Mouse (Mus musculus): ENCODE data around the gene Noxa1. TPM values are rescaled to one million over a fixed set of nuclear protein-coding genes. Genes with fewer than 3 reads are reported as not detected.

The Noxa1 gene
- polyA plus RNA-seq, 1 experiment from 2014 or later: 0.39 TPM

- Histone ChIP-seq H3K4me3 (replicated peaks) (no peak overlapping the region), H3K9ac (no peak overlapping the region), H3K36me3 (no peaks in the 10 kb centered on the region), H3K27ac (replicated peaks) (no peak overlapping the region), H3K27me3 (no peaks in the 10 kb centered on the region), H3K4me1 (peaks cover 21% of the 10 kb centered on the region), H3K4me2 (replicated peaks) (no peak overlapping the region), H3K9me3 (replicated peaks) (no peaks in the 10 kb centered on the region)
- no peak for ATAC-seq (ENCODE audit: insufficient number of reproducible peaks, low FRiP score, low TSS enrichment, low read depth)
- 34% methylated on average over 2 of the region's 2 CpGs for WGBS
Observed at GRCm38 (mm10) chr2:25122666-25123065, 27.7 kb upstream of the Noxa1 start.

DNA sequence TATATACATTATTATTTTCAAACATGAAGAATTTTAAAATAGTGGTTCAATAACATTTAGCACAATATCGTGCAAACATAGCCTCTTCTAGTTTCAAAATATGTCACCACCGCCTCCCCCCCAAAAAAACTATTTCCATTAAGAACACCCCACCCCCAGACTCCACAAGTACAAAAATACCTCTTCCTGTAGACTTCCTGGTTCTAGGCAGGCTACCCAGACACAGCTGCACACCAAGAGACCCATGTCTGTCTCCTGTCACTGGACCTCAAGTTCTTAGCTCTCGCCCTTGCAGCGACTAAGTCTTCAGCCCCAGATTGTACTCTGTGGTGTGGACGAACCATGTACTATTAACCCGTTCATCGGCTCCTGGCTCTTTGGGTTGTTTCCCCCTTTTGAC is 26.0 kb upstream of the Noxa1 start:
- Histone ChIP-seq H3K27me3 (no peaks in the 10 kb centered on the region), H3K9ac (no peak overlapping the region), H3K4me1 (peaks cover 5% of the 10 kb centered on the region; the same call in 1 of the 2 replicates), H3K27ac (replicated peaks) (no peak overlapping the region), H3K9me3 (replicated peaks) (no peaks in the 10 kb centered on the region), H3K4me2 (replicated peaks) (no peak overlapping the region), H3K4me3 (replicated peaks) (no peak overlapping the region), H3K36me3 (no peaks in the 10 kb centered on the region)
- 74% methylated on average over 7 of the region's 7 CpGs for WGBS
- ATAC-seq (ENCODE audit: insufficient number of reproducible peaks, low FRiP score, low TSS enrichment, low read depth): no peak

- no peaks in the 10 kb centered on the region for H3K27me3 ChIP-seq
- H3K27ac ChIP-seq (replicated peaks): no peak overlapping the region
- no peak overlapping the region for H3K4me3 ChIP-seq (replicated peaks)
- H3K4me1 ChIP-seq: no peaks in the 10 kb centered on the region
- no peak overlapping the region for H3K9ac ChIP-seq
- WGBS: 53% methylated on average over 2 of the region's 2 CpGs
- ATAC-seq (ENCODE audit: insufficient number of reproducible peaks, low FRiP score, low TSS enrichment, low read depth): no peak
- H3K4me2 ChIP-seq (replicated peaks): no peak overlapping the region
- no peaks in the 10 kb centered on the region for H3K9me3 ChIP-seq (replicated peaks)
- no peaks in the 10 kb centered on the region for H3K36me3 ChIP-seq
Observed at GRCm38 (mm10) chr2:25115442-25115841, 20.5 kb upstream of the Noxa1 start.

DNA sequence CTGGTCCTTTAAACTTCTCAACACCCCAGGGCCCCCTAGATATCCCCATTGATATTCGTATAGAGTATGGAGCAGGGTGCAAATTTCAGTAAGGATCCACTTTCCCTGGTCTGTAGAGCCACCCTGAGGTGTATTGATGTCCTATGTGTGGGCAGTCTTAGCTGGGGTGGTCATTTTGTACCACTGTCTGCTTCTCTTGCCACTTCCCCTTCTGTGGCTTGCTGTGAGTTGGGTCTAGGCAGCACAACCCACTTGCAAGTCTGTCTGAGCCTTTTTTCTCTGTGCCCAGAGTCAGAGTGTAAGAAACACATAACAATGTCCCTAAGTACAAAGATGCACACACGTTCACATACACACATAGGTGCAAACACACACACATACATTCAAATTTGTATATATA is 19.4 kb upstream of the Noxa1 start:
- no peak overlapping the region for H3K4me3 ChIP-seq (replicated peaks)
- 74% methylated on average over 2 of the region's 2 CpGs for WGBS
- no peaks in the 10 kb centered on the region for H3K9me3 ChIP-seq (replicated peaks)
- no peak overlapping the region for H3K9ac ChIP-seq
- no peaks in the 10 kb centered on the region for H3K36me3 ChIP-seq
- H3K27ac ChIP-seq (replicated peaks): no peak overlapping the region
- H3K4me1 ChIP-seq: no peaks in the 10 kb centered on the region
- no peaks in the 10 kb centered on the region for H3K27me3 ChIP-seq
- no peak for ATAC-seq (ENCODE audit: insufficient number of reproducible peaks, low FRiP score, low TSS enrichment, low read depth)
- no peak overlapping the region for H3K4me2 ChIP-seq (replicated peaks)

GRCm38 (mm10) chr2:25111184-25111791 is 16.3 kb upstream of the Noxa1 start:
- Histone ChIP-seq H3K4me1 (0 out of 2 replicates have a peak, but pooled peaks cover 1% of the 10 kb centered on the region), H3K27me3 (no peaks in the 10 kb centered on the region), H3K27ac (replicated peaks) (0 out of 2 replicates have a peak overlapping the region, but pooled peaks have one; percentile 7), H3K4me3 (replicated peaks) (no peak overlapping the region), H3K9ac (no peak overlapping the region), H3K9me3 (replicated peaks) (no peaks in the 10 kb centered on the region), H3K4me2 (replicated peaks) (no peak overlapping the region), H3K36me3 (no peaks in the 10 kb centered on the region)
- no peak for ATAC-seq (ENCODE audit: insufficient number of reproducible peaks, low FRiP score, low TSS enrichment, low read depth)
- WGBS: 66% methylated on average over 9 of the region's 9 CpGs

GRCm38 (mm10) chr2:25110505-25111183 is 15.7 kb upstream of the Noxa1 start:
- H3K4me2 ChIP-seq (replicated peaks): no peak overlapping the region
- no peaks in the 10 kb centered on the region for H3K36me3 ChIP-seq
- 0 out of 2 replicates have a peak overlapping the region, but pooled peaks have one; percentile 1 for H3K27ac ChIP-seq (replicated peaks)
- no peak for ATAC-seq (ENCODE audit: insufficient number of reproducible peaks, low FRiP score, low TSS enrichment, low read depth)
- 0 out of 2 replicates have a peak, but pooled peaks cover 4% of the 10 kb centered on the region for H3K4me1 ChIP-seq
- H3K4me3 ChIP-seq (replicated peaks): no peak overlapping the region
- no peak overlapping the region for H3K9ac ChIP-seq
- H3K27me3 ChIP-seq: no peaks in the 10 kb centered on the region
- no peaks in the 10 kb centered on the region for H3K9me3 ChIP-seq (replicated peaks)

GRCm38 (mm10) chr2:25109487-25109886 is 14.5 kb upstream of the Noxa1 start:
- Histone ChIP-seq H3K4me2 (replicated peaks) (no peak overlapping the region), H3K4me3 (replicated peaks) (no peak overlapping the region), H3K27ac (replicated peaks) (no peak overlapping the region), H3K9ac (no peak overlapping the region), H3K36me3 (no peaks in the 10 kb centered on the region), H3K9me3 (replicated peaks) (no peaks in the 10 kb centered on the region), H3K27me3 (no peaks in the 10 kb centered on the region), H3K4me1 (0 out of 2 replicates have a peak, but pooled peaks cover 4% of the 10 kb centered on the region)
- ATAC-seq (ENCODE audit: insufficient number of reproducible peaks, low FRiP score, low TSS enrichment, low read depth): no peak; the same call in 1 of the 2 replicates

DNA sequence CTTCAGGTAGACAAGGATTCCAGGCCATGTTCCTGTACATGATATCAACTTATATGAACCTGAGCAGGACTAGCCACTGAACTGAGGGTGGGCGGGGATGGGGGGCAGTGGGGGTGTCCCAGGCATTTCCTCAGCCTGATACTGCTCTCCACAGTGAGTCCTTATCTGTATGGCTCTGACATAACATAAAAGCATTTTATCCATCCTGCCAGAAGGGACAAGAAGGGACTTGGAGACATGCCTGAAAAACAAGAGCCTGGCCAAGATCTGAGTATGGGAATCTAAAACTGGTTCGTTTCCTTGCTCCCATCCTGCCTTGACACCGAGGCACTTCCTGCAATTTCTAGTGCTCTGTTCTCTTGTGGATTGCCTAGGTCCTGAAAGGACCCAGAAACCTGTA is 11.1 kb upstream of the Noxa1 start:
- H3K4me1 ChIP-seq: 0 out of 2 replicates have a peak, but pooled peaks cover 4% of the 10 kb centered on the region
- 64% methylated on average over 3 of the region's 3 CpGs for WGBS
- no peak overlapping the region for H3K4me2 ChIP-seq (replicated peaks)
- H3K9me3 ChIP-seq (replicated peaks): no peaks in the 10 kb centered on the region
- no peak overlapping the region for H3K9ac ChIP-seq
- no peak overlapping the region for H3K27ac ChIP-seq (replicated peaks)
- no peaks in the 10 kb centered on the region for H3K36me3 ChIP-seq
- H3K27me3 ChIP-seq: no peaks in the 10 kb centered on the region
- no peak overlapping the region for H3K4me3 ChIP-seq (replicated peaks)
- no peak for ATAC-seq (ENCODE audit: insufficient number of reproducible peaks, low FRiP score, low TSS enrichment, low read depth)

- no peak for ATAC-seq (ENCODE audit: insufficient number of reproducible peaks, low FRiP score, low TSS enrichment, low read depth)
- Histone ChIP-seq H3K27ac (replicated peaks) (no peak overlapping the region), H3K27me3 (no peaks in the 10 kb centered on the region), H3K4me2 (replicated peaks) (no peak overlapping the region), H3K36me3 (no peaks in the 10 kb centered on the region), H3K4me1 (0 out of 2 replicates have a peak, but pooled peaks cover 4% of the 10 kb centered on the region), H3K9ac (no peak overlapping the region), H3K4me3 (replicated peaks) (no peak overlapping the region), H3K9me3 (replicated peaks) (no peaks in the 10 kb centered on the region)
- WGBS: 91% methylated on average over 2 of the region's 2 CpGs
Observed at GRCm38 (mm10) chr2:25104122-25104521, 9.2 kb upstream of the Noxa1 start.

DNA sequence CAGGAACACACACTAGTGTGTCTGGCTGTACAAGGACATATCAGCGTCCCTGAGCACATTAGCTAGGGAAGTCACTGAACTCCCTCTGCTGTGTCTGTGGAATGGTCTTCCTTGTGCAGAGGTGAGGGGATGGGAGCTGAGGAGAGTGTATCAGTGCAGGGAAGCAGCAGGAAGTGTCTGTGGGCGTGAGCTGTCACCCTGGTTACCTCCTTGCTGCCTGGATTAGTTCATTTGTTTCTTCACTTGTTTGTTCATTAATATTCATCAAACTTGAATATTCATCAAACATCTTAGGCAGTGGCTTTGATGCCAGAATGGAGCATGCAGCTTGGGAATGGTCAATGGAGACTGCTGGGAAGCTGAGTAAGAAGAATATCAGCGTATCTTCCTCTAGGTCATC is 4.8 kb upstream of the Noxa1 start:
- no peaks in the 10 kb centered on the region for H3K9me3 ChIP-seq (replicated peaks)
- H3K9ac ChIP-seq: no peak overlapping the region
- ATAC-seq (ENCODE audit: insufficient number of reproducible peaks, low FRiP score, low TSS enrichment, low read depth): no peak
- H3K27ac ChIP-seq (replicated peaks): no peak overlapping the region
- H3K4me3 ChIP-seq (replicated peaks): no peak overlapping the region
- H3K4me1 ChIP-seq: 0 out of 2 replicates have a peak, but pooled peaks cover 6% of the 10 kb centered on the region
- H3K27me3 ChIP-seq: peaks cover 4% of the 10 kb centered on the region; the same call in 1 of the 2 replicates
- no peaks in the 10 kb centered on the region for H3K36me3 ChIP-seq
- H3K4me2 ChIP-seq (replicated peaks): no peak overlapping the region
- 72% methylated on average over 3 of the region's 3 CpGs for WGBS

GRCm38 (mm10) chr2:25098956-25099355 is 4.0 kb upstream of the Noxa1 start:
- H3K27ac ChIP-seq (replicated peaks): no peak overlapping the region
- H3K4me2 ChIP-seq (replicated peaks): no peak overlapping the region
- H3K4me1 ChIP-seq: 0 out of 2 replicates have a peak, but pooled peaks cover 6% of the 10 kb centered on the region
- H3K4me3 ChIP-seq (replicated peaks): no peak overlapping the region
- H3K36me3 ChIP-seq: no peaks in the 10 kb centered on the region
- WGBS: 64% methylated on average over 5 of the region's 5 CpGs
- no peak for ATAC-seq (ENCODE audit: insufficient number of reproducible peaks, low FRiP score, low TSS enrichment, low read depth)
- H3K9ac ChIP-seq: no peak overlapping the region
- peaks cover 4% of the 10 kb centered on the region; the same call in 1 of the 2 replicates for H3K27me3 ChIP-seq
- no peaks in the 10 kb centered on the region for H3K9me3 ChIP-seq (replicated peaks)

All from embryonic facial prominence, embryonic 15.5 days (tissue).